In the genomic region with DNA sequence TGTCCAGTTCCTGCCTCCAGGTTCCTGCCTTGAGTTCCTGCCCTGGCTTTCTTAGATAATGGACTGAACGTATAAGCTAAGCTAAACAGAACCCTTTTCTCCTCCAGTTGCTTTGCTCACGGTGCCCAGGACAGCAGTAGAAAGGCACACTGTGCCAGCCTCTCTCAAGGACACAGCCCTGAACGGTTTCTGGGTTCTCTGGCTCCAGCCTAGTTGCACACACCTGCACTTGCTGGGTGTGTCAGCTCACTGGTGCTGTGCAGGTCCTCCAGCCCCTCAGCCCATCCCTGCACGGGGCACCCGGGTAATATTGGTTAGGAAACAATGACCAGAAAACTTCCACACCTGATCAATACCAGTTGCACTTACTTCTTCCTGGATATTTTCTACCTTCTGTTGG, we compare ENCODE assay signal across 20 mouse cellular contexts.
"Had no signal": no experiment of that assay in that cellular context is flagged by ENCODE, and none has a peak within 500 bp of the region (broad histone marks: within the 10 kb centered on the region; RNA-seq: fewer than 3 reads in every experiment).

No protein-coding gene starts in this region.

- H3K4me1 ChIP-seq: liver, embryonic 12.5 days had no signal

- H3K36me3 ChIP-seq: heart, embryonic 13.5 days; heart, embryonic 15.5 days; hindbrain, embryonic 12.5 days; hindbrain, embryonic 15.5 days; kidney, embryonic 15.5 days; limb, embryonic 13.5 days; limb, embryonic 15.5 days; liver, embryonic 12.5 days had no signal

- H3K9me3 ChIP-seq: heart, embryonic 13.5 days; heart, embryonic 15.5 days; hindbrain, embryonic 12.5 days; hindbrain, embryonic 15.5 days; kidney, embryonic 15.5 days; limb, embryonic 13.5 days; limb, embryonic 15.5 days; liver, embryonic 12.5 days had no signal

- H3K4me3 ChIP-seq: heart, adult 2 months; heart, embryonic 13.5 days; heart, embryonic 15.5 days; hindbrain, embryonic 12.5 days; hindbrain, embryonic 15.5 days; kidney, embryonic 15.5 days; limb, embryonic 13.5 days; limb, embryonic 15.5 days; liver, embryonic 12.5 days had no signal

- H3K27ac ChIP-seq: heart, adult 2 months; heart, embryonic 13.5 days; heart, embryonic 15.5 days; hindbrain, embryonic 12.5 days; hindbrain, embryonic 15.5 days; hindbrain, postnatal 0 days; kidney, embryonic 15.5 days; kidney, postnatal 0 days; limb, embryonic 13.5 days; limb, embryonic 15.5 days; liver, embryonic 12.5 days; liver, embryonic 14.5 days had no signal

- H3K9ac ChIP-seq: heart, embryonic 13.5 days; heart, embryonic 15.5 days; hindbrain, embryonic 12.5 days; hindbrain, embryonic 15.5 days; kidney, embryonic 15.5 days; limb, embryonic 13.5 days; limb, embryonic 15.5 days; liver, embryonic 12.5 days; liver, embryonic 14.5 days had no signal

- ATAC-seq: intestine, embryonic 16.5 days; liver, embryonic 12.5 days had no signal

- H3K27me3 ChIP-seq: heart, embryonic 15.5 days; hindbrain, embryonic 15.5 days; limb, embryonic 13.5 days; limb, embryonic 15.5 days had no signal

- DNase-seq: gastrocnemius, postnatal 14 days; gastrocnemius, postnatal 36 days; heart, adult 11 months; heart, adult 2 months; heart, postnatal 36 days; kidney, adult 11 months; layer of hippocampus, postnatal 36 days had no signal

- H3K4me2 ChIP-seq: heart, embryonic 11.5 days; heart, embryonic 13.5 days; heart, embryonic 15.5 days; hindbrain, embryonic 12.5 days; hindbrain, embryonic 15.5 days; kidney, embryonic 15.5 days; limb, embryonic 13.5 days; limb, embryonic 15.5 days; liver, embryonic 12.5 days had no signal
